Mouse (Mus musculus) CD4-positive, CD25-positive, alpha-beta regulatory T cell, adult 4 months (primary cell): ENCODE measurements around the gene Rabgap1. TPM values are rescaled to one million over a fixed set of nuclear protein-coding genes. Genes with fewer than 3 reads are reported as not detected.

Experiments
- ATAC-seq: one replicate; pipeline ENCODE4 v1.8.0; 2017
- polyA plus RNA-seq, 2 experiments: library from polyadenylated mRNA; unstranded; fragments of 100-300 nt; shearing (Covaris generic); gene quantifications; one replicate each; pipeline ENCODE4 v1.2.1; 2017

Gene Rabgap1
- polyA plus RNA-seq, 2 experiments from 2014 or later, result 42.1 to 56.4 TPM

DNA sequence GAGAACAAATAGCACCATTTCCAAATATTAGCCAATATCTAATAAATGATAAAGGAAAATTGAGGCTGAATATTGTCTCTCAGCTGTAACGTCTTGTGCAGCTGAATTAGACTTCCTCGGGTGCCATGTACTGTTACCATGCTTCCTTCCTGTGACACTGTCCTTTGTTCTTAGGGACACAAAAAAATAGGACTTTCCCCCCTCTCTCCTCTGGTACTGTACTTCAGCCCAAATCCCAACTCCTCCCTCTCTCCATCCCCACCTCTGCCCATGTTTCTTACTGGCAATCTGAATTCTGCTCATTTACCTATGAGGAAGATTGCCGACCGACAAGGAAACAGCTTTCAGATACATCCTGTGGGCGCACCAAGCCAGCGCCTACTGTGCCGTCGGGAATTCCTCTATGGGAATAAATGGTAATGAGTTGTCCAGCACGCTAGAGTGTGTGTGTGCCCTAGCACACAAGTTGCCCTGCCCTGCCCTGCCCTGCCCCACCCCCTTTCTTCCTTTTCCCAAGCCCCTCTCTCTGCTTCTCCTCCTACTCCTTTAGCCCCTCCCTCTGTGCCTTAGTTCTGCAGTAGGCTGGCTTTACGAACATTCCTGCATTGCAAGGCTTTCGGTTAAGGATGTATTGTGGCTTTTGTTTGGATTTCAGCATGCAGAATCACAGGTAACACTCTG, 73.1 kb downstream of the Rabgap1 start, which contains the start of gene Gpr21:
TSS of gene Gpr21 (plus strand) at position 303 of the 681 bp plus-strand sequence.
- no peak for ATAC-seq

DNA sequence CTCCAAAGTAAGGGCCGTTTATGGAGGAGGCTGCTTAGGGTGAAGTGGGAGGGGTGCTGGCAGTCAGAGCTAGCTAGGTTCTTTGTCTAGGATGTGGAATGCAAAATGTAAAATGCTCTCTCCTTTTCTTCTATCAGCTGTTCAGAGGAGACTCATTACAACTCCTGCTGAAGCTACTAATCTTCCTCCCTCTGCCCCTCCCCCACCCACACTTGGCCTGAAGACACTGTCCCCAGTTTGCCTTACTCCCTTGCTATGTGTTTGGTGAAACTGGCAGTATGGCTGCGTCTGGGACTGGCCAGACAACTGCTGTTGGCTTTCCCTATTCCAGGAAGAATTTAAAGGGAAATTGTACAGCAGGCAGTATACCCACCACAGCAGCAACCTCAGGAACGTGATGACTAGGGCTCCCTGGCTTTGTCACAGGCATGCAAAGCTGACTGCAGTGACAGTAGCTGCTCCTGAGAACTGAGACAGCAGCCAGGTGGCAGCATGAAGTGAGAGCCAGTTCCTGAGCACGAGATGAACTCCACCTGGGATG, 73.9 kb downstream of the Rabgap1 start:
- no peak for ATAC-seq

DNA sequence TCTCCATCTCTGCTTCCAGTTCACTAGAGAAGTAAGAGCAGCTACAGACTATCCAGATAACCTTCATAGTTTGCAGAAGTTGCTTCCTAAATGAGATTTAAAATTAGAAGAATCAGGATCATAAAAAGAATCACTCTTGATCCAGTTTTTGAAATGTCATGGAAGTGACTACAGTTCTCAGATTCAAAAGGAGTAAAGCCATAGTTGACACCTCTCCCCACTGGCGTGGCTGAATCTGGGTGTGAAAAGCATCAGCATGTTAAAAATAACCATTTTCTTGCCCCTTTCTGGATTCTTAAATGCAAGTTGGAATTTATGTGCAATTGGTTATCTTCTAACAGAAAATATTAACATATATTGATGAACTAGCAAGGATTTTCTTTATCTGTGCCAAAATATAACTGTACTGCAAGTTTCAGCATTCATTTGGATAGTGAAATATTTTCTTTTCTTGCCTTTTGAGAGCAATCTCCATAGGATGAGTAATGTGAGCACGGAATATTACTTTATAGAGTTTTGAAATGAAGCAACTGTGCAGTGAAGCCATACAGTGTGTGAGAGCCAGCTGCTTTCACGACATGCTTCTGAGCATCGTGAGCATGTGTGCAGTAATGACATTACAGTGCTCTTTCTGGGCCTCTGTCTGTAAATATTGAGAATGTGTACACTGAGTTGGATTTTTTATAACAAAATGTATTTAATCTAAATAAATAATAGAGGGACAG, 75.6 kb downstream of the Rabgap1 start:
- ATAC-seq, result no peak

DNA sequence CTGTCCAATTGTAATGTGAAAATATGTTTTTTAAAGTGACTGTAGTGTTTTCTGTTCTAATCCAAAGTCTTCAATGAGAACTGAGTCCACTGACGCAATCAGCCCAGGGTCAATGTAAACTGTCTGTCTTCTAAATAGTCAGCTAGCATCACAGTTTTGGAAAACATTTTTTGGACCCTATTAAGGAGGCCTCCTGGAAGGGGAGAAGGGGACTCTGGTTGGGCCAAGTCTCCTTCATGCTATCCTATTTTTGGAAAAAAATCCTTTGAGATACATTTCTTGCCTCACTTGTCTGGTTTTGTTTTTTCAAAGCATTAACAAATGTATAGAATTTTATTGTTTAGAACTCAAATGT, 76.2 kb downstream of the Rabgap1 start:
- no peak for ATAC-seq

DNA sequence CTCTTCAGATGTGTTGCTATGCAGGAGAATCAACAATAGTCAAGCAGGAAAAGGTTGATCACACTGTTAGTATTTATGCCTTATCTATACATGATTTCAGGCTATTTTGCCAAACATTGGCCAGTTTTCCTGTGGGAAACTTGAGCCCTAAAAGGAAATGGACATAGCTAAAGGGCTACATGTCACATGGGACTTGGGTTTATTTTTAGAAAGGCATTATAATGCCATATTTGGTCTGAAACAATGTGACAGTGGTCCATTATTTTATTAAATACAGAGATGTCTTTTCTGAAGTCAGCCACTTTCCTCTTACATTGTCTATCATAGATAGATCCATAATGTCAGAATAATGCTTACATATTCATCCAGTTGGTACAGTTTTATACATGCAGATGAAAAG, 84.5 kb downstream of the Rabgap1 start:
- no peak for ATAC-seq

DNA sequence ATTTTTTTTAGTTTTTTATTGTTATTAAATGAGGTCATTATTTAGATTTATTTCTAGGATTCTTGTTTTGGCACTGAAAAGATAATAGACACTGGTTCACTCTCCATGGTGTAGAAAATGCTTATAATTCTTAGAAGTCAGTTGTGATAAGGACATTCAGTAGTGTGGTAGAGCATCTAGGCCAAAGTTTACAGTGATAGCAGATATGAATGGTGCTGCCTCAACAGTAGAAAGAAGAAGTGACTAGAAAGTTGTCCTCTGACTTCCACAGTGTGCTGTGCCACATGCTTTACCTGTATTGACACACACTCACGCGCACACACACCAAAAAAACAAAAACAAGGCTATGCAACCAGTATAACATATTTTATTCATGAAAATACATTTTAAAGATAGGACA, 86.3 kb downstream of the Rabgap1 start:
- no peak for ATAC-seq

DNA sequence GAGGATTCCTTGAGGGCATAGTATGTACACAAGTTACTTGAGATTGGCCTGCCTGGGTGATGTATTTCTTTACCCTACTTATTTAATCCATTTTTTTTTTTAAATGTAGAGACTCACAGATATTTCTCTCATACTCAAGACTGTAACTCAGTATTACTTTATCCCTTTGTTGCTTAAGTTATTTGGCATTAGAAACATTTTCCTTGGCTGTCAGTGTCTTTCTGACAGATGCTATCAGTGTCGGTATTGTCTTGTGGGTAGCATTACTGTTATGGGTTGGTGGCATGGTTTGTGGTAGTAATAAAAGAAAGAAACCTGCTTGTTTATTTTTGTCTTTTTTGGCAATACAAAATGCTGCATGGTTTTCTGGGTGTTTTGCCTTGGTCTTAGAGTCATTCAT, 87.7 kb downstream of the Rabgap1 start:
- no peak for ATAC-seq

DNA sequence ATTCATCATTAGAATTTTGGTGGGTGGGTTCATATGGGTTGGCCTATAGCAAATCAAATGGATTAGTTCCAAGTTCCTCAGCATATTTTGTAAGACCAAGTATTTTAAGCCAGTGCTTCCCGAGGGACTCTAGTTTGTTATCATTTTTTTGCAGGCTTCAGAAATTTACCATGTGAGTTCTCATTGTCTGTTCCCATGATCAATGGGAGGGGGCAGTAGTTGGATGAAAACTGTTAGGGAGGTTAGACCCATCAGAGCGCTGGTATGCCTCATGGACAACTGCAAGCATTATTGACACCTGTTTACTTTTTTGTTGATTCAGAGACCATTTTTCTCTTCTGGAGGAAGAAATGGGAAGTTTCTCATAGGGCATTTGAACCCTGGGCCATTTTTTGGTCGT, 88.6 kb downstream of the Rabgap1 start:
- ATAC-seq, result no peak

DNA sequence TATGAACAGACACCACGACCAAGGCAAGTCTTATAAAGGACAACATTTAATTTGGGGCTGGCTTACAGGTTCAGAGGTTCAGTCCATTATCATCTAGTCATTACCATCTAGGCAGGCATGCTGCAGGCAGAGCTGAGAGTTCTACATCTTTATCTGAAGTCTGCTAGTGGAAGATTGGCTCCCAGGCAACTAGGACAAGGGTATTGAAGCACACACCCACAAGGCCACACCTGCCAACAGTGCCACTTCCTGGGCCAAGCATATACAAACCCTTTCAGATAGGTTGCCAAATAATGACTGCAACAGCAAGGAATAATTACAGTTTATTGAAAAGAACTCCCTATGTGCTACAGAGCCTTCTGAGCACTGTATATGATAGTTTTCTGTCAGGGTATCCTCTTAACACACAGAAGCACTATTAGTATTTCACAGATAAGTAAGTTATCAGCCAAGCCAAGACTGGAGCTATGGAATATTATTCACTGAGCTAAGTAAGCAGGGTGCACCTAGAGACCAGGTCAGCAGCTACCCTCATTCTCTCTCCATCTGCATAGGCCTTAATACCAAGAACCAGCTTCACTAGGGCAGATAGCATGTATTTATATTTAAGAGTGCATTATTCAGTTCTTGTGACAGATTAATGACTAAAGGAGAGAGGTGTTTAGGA, 106.4 kb downstream of the Rabgap1 start:
- no peak for ATAC-seq

DNA sequence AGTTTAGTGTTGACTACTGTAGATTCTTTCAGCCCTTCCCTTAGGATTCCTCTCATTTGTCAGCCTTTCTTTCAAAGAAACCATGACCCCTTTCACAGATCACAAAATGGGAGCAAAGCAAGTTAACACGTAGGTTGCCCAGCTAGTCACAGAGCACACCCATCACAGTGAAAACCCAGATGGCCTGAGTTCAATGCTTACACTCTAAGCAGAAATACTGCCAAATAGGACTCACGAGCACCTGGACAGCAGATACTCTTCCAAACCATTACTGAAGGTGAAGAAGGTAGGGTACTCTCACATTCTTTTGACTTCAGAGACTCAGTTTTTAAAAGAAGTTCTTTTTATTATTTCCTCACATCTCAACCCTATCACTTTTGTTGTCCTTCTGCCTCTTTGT, 113.3 kb downstream of the Rabgap1 start:
- no peak for ATAC-seq

DNA sequence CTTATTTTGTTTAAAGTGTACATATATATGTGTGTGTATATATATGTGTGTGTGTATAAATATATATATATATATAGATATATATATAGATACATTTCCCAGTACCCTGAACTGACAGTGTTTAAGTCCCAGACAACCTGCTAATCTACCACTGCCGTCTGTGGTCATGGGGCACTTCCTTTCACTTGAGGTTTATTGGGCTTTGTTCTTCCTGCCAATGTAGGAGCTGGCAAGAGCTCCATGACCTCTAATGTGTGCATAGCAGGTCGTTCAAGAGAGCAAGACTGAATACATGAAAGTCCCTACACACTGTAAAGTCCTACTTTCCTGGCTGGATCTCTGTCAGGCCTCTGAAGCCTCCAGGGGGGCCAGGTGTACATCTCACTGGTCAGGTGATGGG, 122.5 kb downstream of the Rabgap1 start:
- peak; percentile 75 for ATAC-seq

DNA sequence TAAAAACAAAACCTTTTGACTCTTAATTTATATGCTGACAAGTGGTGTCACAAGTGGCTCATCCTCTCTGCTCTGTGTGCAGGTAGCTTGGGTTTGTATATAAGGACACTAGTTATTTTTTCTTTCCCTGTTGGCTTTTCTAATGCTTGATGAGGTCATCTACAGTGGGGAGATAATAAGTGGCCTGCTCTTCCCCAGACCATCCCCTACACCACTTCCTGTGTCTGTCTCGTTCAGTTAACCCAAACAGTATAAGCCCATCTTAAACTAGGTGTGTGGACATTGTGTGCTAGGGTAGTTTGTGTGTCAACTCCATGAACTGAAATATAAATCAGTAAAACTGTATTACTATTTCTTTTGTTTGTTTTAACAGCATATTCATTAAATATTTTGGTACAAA, 123.0 kb downstream of the Rabgap1 start:
- ATAC-seq, result no peak

DNA sequence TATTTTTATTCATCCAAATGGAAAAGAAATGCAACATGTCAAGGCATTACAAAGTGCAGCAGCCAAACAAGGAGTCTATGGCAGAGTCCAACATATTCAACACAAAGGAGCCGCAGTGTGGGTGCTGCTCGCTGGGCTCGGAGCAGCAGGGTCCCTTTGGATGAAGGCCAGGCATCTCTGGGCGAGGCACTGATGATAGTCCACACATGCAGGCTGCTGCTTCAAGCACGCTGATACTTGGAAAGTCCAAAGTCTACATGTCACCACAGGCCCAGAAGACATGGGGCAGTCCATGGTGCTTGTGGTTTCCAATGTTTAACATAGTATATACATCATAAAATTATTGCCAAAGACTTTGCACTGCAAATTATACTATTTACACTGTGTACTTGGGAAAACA, 126.8 kb downstream of the Rabgap1 start:
- no peak for ATAC-seq

DNA sequence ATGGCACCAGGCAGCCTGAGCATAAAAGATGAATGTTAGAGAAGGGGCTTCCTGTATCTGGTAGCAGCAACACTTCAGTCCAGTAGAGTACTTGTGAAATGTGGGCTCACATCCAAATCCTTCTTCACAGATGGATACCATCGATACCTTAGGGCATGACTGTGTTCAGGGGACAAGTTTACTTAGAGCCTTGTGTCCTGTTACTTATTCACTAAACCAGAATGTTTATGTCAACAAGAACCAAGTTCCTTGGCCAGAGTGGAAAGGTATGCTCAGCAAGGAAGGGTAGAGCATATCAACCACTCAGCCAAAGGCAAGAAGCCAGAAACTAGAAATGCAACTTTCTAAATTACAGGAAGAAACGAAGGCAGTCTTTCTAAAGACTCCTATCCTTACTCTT, 127.6 kb downstream of the Rabgap1 start:
- no peak for ATAC-seq

DNA sequence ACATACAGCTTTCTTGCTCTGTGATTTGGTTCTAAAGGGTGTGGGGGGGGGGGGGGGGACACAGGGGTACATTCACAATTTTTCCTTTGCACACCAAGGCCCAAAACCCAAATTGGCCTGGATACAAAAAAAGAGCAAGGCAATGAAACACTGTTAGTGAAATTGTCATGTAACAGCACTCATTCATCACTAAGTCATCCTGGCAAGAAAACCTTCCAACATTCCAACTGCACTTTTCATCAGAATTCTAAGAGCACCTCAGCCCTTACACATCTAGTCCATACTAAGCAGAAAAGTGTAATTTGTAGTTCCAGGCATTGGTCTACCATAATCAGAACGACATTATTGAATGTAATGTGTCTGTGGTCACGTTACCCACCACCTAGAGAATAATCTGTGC, 129.1 kb downstream of the Rabgap1 start:
- no peak for ATAC-seq

DNA sequence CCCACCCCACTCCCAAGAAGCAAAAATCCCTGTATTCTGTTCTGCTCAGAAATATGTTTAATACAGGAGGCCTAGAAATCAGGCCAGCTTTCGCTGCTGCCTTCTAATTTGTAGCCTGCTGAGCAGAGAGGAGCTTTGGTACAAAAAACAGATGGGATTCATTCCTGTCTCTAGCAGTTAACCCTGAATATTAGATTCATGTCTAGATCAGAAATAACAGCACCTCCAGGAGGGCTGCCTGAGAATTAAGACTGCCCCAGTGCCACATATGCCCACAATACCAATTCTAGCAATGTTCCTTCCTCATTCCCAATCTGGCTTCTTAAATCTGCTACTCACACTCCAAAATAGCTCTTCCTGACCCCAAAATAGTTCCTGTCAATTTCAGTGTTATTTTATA, 133.6 kb downstream of the Rabgap1 start:
- no peak for ATAC-seq

DNA sequence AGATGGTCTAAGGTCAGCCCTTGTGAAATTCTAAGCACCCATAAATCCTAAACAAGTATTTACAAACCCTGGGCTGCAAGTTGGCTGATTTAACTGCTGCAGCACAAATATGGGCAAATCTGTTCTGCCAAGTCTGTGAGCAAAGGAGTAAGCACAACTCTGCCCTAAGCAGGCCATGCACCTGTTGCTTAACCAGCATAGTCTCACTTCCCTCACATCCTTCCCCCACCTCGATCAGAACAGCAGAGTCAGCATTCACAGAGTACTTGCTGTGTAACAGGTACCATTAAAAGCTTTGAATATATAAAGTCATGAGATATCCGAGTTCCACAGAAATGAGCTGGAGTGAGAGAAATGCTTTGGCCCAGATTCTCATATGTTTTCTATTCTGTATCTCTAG, 135.1 kb downstream of the Rabgap1 start:
- ATAC-seq, result no peak

DNA sequence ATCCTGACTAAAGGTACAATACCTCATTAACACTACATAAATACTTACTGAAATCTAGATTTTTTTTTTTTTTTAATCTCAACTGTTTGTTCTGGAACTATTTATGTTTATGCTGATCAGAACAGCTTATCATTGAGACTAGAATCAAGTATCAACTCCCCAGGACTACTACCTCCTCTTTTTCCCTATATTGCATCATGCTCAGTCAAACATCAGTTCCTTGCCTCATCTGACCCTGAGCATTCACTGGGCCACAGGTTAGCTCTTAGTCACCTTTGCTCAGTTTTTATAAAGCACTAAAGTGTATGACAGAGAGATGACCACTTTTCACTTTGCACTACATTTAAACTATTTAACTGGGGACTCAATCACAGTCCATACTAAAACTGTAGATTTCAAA, 144.8 kb downstream of the Rabgap1 start:
- ATAC-seq, result no peak

Other genes starting within 250 kb of the Rabgap1 start
- gene Olfr366, start 231.7 kb upstream of the Rabgap1 start, polyA plus RNA-seq, result not detected
- gene Olfr368, start 116.8 kb upstream of the Rabgap1 start, polyA plus RNA-seq, result not detected
- gene Pdcl, start 83.9 kb upstream of the Rabgap1 start, polyA plus RNA-seq, result 10 to 100 TPM; 25.3 to 30.9 TPM
- gene Rc3h2, start 20.4 kb upstream of the Rabgap1 start, polyA plus RNA-seq, result 10 to 100 TPM; 24.3 to 27.3 TPM
- 1 to 10 TPM; 4.1 to 4.3 TPM for gene Zbtb26, start 144 bp upstream of the Rabgap1 start, polyA plus RNA-seq
- gene Zbtb6, start 108 bp upstream of the Rabgap1 start, polyA plus RNA-seq, result 1 to 10 TPM; 5.2 to 5.3 TPM
- gene Gpr21, start 73.1 kb downstream of the Rabgap1 start, polyA plus RNA-seq, result 1 to 10 TPM in 1 of 2 experiments, under 1 TPM in 1; 0.90 to 1.1 TPM